8 mouse cellular contexts compared by ENCODE assay signal in the genomic region with DNA sequence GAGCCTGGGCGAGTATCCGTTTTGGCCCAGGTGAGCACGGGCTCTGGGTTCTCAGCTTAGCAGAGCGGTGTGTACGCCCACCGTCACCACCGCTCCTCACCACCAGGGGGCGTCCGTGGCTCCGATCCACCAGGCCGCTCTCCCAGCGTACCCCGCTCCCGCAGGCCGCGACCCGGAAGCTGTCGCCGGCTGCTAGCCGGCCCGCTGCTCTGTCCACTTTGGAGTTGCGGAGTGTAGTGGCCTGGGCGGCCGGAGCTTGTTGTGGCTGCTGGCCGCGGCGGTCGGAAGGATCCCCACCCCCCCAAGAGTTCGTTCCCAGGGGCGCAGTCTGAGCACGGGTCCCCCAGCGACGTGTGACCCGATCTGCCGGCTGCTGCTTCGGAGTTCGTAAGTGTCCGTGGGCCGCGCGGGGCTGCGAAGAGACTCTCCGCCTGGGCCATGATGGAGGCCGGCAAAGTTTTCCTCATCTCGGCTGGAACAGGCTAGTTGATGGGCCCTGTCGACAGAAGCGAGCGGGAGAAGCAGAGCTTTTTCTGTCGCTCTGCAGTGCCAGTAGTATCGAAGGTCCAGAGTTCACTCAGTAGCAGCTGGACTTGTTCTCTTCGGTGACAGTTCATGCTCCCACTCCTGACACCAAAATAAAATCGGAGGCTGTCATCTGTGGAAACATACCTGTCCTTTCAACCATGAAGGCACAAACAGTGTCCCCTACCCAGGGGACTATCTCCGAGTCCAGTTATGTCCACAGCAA. TPM values are rescaled to one million over a fixed set of nuclear protein-coding genes. Genes with fewer than 3 reads are reported as not detected.
DNase-seq lines count a peak whose midpoint lies in the region; ATAC-seq lines count a peak whose summit lies in the region.

A gene (plus strand): TSS at position 227 of the 751 bp plus-strand sequence.

- H3K4me3 ChIP-seq in hindbrain, embryonic 11.5 days (ENCODE audit: low read depth, low read length), result peak within 1 kb of the TSS; percentile 79

- peak within 1 kb of the TSS; percentile 65 for H3K4me2 ChIP-seq in hindbrain, embryonic 11.5 days (replicated peaks; ENCODE audit: low read depth, low read length)

- ATAC-seq in hindbrain, embryonic 11.5 days (ENCODE audit: low FRiP score), result peak; percentile 97

- peak within 1 kb of the TSS; percentile 88 for H3K9ac ChIP-seq in hindbrain, embryonic 11.5 days (ENCODE audit: low read depth, low read length)

- 3% methylated on average over 53 of the region's 53 CpGs for WGBS in hindbrain, embryonic 11.5 days

- DNase-seq in MN1 (ENCODE audit: low spot score), result peak; percentile 84
- DNase-seq in cerebellum, adult 9-10 months, result peak; percentile 90
- peak; percentile 68 to 95 for DNase-seq in frontal cortex, adult 2 months (ENCODE audit: extremely low spot score in 1 of 2, low spot score in 1 of 2)
- DNase-seq in hindbrain, embryonic 11.5 days (ENCODE audit: low spot score), result peak; percentile 96
- peak; percentile 96 to 98 for DNase-seq in layer of hippocampus, postnatal 10 days (ENCODE audit: low spot score in 2 of 2)
- peak; percentile 95 for DNase-seq in lung, postnatal 10 days
- DNase-seq in ovary, postnatal 36 days (ENCODE audit: low spot score), result peak; percentile 91
- DNase-seq in thymus, postnatal 25 days, result peak; percentile 95

- no peak within 1 kb of the TSS for H3K27ac ChIP-seq in hindbrain, embryonic 11.5 days (ENCODE audit: low read depth, low read length)

- H3K4me1 ChIP-seq in hindbrain, embryonic 11.5 days (replicated peaks; ENCODE audit: control insufficient read depth, insufficient read depth, low read length), result peaks cover 3% of the 10 kb centered on the region; the same call in 1 of the 2 replicates

- no peaks in the 10 kb centered on the region for H3K36me3 ChIP-seq in hindbrain, embryonic 11.5 days (ENCODE audit: control insufficient read depth, insufficient read depth, low read length)

- H3K27me3 ChIP-seq in hindbrain, embryonic 11.5 days (ENCODE audit: control insufficient read depth, insufficient read depth, low read length), result no peaks in the 10 kb centered on the region

- no peaks in the 10 kb centered on the region for H3K9me3 ChIP-seq in hindbrain, embryonic 11.5 days (ENCODE audit: control insufficient read depth, low read length)

RNA-seq across cellular contexts. Expression of the gene that starts here (rescaled TPM):
- polyA plus RNA-seq in frontal cortex, adult 2 months (2012; rRNA removed), result 25.0 and 29.3 TPM in 2 replicates
- 23.6 and 27.6 TPM in 2 replicates for polyA plus RNA-seq in hindbrain, embryonic 11.5 days (2014; fragmentation: Nextera tagmentation; extraction: Ambion mirVana)
- 10 to 100 TPM; 34.1 to 39.5 TPM for total RNA-seq in layer of hippocampus, postnatal 10 days (2021)
